Mouse (Mus musculus): ENCODE results near the gene Dstyk.
"Not testable (repeated sequence)": the region's sequence is repeated elsewhere in the genome, so short reads cannot be mapped to it uniquely, and the experiment has no call there.

The Dstyk gene

DNA sequence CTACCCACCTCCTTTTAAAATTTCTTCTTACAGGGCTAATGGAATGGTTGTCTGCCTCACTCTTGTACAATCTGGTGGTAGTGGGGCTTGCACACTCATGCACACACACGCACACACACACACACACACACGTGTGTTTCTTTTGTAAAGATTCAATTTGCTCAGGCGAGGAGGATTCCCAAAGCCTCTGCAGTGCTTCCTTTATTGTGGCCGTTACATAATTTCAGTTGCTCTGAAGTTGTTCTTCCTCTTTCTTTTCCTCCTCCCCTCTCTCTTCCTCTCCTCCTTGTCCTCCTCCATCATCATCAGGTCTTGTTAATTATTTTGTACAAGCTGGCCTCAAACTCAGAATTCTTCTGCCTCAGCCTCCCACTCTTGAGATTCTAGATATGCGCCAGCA is 20.0 kb downstream of the Dstyk start:
- DNase-seq = no peak

DNA sequence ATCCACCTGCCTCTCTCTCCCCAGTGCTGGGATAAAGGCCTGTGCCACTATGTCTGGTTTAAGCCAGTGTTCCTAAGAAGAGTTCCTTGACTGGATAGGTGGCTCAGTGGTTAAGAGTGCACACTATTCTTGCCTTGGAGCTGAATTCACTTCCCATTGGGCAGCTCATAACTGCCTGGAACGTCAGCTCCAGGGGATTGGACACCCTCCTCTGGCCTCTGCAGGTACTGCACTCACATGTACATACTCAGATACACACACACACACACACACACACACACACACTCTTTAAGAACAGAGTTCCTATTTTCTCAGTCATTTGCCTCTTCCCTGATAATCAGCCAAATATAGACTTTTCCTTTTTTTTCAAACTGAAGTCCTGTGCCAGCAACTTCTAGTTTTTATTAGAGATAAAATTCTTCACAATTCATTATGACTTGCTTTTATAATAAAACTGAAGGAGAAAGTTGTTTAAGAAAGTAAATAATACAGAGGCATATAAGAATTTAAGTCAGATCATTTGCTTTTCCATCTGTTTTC is 23.6 kb downstream of the Dstyk start:
- no peak for DNase-seq

GRCm38 (mm10) chr1:132449742-132450141 is 32.4 kb downstream of the Dstyk start:
- no peak for DNase-seq

DNA sequence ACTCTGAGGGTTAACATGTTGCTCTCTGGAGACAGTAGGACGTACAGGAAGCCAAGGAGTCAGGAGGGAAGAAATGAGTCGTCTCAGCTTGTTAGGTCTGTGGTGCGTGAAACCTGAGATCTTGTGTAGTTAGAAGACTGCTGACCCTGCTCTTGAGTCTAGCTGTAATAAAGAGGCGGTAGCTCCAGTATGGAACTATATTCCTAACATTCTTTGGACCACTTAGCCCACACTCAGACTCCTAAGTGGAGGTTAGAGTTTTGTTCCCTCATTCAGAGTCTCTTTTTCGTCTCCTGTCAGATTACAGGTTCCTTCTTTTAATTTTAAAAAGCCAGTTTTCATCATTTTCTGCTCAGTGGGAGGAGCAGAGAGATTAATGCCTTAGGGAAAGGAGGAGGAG is 47.3 kb downstream of the Dstyk start:
- DNase-seq = no peak

- no peak for DNase-seq
Measured at GRCm38 (mm10) chr1:132468926-132469325, 51.6 kb downstream of the Dstyk start.

- no peak for DNase-seq
Measured at GRCm38 (mm10) chr1:132469519-132469918, 52.2 kb downstream of the Dstyk start.

GRCm38 (mm10) chr1:132470031-132470430 is 52.7 kb downstream of the Dstyk start:
- DNase-seq = not testable (repeated sequence)

- DNase-seq = no peak
Measured at GRCm38 (mm10) chr1:132471032-132471431, 53.7 kb downstream of the Dstyk start.

DNA sequence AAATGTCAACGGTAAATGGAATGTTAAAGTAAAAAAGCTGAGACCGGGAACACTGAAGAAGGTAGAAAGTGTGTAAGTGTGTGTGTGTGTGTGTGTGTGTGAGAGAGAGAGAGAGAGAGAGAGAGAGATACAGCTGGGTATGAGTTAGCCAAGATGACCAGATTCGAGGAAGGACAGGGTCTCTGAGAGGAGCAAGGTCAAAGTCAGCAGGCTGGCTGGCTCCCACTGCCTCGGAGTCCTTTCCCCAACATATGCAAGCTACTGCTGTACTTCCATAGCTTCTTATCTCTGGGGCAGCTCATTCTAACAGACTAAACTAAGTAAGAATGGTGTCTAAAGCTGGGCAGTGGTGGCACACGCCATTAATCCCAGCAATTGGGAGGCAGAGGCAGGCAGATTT is 54.1 kb downstream of the Dstyk start:
- DNase-seq = no peak

DNA sequence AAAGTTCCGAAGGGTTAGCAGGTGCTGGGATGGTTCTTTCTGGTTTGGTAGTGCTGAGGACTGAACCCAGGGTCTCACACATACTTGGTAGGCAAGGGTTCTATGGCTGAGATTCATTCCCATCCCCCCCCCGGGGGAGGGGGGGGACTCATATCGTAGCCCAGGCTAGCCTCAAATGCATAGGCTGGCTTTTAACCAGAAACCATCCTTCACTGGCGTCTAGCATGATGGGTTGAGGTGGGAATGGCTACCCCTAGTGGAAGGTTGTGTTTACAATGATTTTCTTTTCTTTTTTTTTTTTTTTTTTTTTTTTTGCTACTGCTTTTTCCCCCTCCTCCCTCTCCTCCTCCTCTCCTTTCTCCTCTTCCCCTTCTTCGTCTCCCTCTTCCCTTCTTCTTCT is 55.2 kb downstream of the Dstyk start:
- no peak for DNase-seq

- DNase-seq = no peak
Measured at GRCm38 (mm10) chr1:132474496-132474895, 57.1 kb downstream of the Dstyk start.

DNA sequence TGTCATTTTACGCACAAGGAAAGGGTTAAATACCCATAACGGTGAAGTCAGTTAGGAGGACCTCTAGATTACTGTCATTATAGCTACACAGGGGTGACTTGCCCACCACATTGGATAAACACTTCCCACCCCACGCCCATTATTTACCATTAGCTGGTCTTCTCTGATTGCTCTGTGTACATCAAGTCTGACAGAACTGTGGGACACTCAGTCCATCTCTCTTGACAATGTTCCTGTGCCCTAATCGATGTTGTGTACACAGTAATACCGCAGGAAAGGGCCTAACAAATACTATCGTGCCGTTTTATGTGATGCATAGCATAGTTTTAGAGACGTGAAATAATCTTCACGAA is 59.2 kb downstream of the Dstyk start:
- DNase-seq = no peak

DNA sequence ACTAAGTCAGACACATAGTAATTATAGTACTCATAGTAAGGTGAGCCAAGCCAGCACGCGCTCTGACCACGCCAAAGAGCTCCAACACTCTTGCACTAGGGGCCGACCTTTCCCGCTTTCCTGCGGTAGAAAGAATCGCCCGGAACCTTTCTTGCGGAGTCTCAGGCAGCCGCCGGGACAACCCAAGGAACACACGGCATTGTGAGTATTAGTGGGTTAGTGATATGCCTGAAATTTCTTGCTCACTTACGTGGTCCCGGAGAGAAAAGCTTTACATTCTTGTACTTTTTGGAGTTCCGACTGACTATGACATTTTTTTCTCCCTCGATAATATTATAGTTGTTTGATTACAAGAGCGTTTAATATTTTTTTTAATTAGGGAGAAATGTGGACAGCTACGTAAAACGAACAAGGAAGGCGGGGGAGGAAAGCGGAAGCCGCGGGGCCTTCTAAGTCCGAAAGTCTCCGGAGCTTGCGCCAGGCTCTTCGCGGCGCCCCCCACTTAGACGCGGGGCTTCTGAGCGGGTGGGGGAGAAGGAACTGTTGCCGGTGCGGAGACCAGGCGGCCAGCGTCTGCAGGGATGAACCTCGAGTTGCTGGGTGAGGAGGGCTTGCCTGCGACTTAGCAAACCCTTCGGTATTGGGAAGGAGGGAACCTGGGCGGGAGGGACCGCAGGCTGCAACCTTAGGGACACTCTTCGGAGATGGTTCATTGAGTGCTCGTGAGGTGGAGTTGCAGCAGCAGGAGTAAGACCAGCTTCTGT is 59.8 kb downstream of the Dstyk start, which contains the start of gene Rbbp5:
Rbbp5 (plus strand) TSS at position 438 of the 764 bp plus-strand sequence.
- peak; percentile 64 to 86 for DNase-seq

DNA sequence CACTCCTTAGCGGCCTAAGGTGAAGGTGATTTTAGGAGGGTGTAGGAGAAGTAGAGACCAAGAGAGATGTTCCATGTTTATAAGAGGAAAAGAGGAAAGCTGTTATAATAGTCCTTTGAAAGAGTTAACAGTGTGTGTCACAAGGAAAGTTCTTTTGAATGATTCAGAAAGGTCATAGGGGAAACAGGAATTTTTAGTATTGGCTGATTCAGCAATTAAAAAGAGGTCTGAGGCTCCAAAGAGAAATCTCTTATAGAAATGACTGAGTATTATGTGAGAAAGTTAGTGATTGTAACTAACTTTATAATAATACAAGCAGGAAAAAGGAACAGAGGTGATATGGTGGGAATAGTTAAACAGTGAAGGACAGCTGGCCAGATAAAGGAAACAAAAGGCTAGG is 62.1 kb downstream of the Dstyk start:
- no peak for DNase-seq

DNA sequence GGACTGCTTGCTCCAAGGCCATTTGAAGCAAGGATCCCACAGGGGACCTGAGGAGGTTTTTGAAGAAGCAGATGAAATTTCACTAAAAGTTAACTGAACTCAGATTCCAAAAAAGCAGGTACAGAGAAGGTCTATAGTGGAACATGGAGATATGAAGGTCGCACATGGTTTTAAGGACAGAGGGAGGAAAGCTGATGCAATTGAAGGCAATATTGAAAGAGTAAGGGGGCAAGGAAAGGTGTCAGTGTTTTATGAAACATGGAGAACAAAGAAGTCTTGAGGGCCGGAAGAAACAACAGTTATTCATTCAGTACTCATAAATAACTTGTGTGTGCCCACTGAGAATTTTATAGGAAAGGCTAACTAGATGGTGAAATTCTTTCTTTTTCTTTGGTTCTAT is 64.3 kb downstream of the Dstyk start:
- DNase-seq = no peak

- no peak for DNase-seq
Measured at GRCm38 (mm10) chr1:132483234-132483633, 65.9 kb downstream of the Dstyk start.

GRCm38 (mm10) chr1:132483759-132484158 is 66.4 kb downstream of the Dstyk start:
- DNase-seq = no peak

DNA sequence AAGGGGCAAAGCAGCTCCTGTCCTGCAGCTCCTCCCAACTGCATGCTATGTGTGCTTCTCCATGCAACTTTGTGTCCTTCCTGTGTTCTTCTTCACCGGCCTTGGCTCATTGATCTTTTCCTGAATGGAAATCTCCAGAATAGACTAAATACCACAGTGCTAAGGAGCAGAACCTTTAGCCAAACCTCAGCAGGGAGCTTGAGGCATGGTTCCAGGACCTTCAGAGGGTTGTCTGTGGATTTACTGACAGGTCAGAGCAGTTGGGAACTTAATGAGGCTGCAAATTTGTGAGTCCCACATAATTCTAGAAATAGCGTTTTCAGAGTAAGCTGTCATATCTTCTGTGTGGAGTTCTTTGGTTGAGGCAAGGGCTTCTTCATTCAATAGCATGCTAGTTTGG is 83.2 kb downstream of the Dstyk start:
- no peak for DNase-seq

- no peak for DNase-seq
Measured at GRCm38 (mm10) chr1:132505155-132505554, 87.8 kb downstream of the Dstyk start.

- no peak for DNase-seq
Measured at GRCm38 (mm10) chr1:132506058-132506457, 88.7 kb downstream of the Dstyk start, which contains the start of gene Tmem81. Tmem81 (plus strand) TSS chr1:132506230.

DNA sequence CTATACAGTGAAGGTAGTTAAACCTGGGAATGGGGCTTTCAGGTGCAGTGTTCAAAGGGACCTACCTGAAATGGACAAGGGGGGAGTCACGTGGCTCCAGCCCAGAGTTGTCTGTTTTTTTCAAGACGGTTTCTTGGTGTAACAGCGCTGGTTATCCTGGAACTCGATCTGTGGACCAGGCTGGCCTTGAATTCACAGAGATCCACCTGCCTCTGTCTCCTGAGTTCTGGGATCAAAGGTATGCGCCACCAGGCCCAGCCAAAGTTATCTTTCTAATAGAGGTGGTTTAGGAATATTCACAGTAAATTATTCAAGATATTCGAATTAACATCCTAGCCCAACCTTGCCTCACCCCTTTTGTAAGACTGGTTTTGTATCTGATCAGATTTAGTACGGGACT is 89.3 kb downstream of the Dstyk start:
- no peak for DNase-seq

DNA sequence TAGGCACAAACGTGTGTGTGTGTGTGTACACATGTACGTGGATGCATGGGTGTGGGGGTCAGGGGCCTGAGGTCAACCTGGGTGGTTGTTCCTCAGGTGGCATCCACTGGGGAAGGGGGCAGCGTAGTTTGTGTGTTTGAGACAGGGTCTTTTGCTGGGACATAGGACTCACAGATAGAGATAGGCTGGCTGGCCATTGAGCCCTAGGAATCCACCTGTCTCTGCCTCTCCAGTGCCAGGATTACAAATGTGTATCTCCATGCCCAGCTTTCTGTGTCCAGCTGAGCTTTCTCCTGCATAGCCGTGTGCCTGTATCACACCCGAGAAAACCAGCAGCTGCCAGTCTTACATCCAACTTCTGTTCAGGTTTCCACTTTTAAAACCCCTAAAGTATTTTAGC is 92.4 kb downstream of the Dstyk start:
- DNase-seq = no peak

- DNase-seq = no peak
Measured at GRCm38 (mm10) chr1:132511521-132511920, 94.2 kb downstream of the Dstyk start.

- no peak for DNase-seq
Measured at GRCm38 (mm10) chr1:132512106-132512505, 94.8 kb downstream of the Dstyk start.

DNA sequence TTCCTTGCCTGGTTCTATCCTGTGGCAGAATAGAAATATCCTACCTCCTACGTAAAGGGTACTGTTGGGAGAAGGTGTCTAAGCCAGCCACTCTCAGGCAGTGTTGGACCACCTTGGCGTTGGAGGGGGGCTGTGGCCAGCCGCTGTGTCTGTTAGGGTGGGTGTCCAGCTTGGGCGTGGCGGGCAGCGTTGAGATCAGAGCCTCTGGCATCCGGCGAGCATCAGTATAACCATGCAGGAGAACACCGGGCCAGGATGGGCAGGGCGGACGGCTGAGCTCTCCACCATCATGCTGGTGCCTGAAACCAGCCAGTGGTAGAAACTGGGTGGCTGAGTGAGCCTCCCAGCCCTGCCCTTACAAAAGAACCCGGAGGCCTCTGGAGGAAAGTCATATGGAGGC is 98.0 kb downstream of the Dstyk start:
- DNase-seq = no peak
